Mouse (Mus musculus) regulatory T cell (primary cell): ENCODE results near the gene Zranb3.

ENCODE experiments used
- in situ Hi-C: fragments of 300-600 bp; cut with MboI, MseI; formaldehyde crosslinking; loops from one replicate; pipeline ENCODE4 v1.15.1; 2025; ENCODE audit warnings: high pct_unique_total_duplicates

Zranb3 gene

GRCm38 (mm10) chr1:127945696-127946575, 156.9 kb downstream of the Zranb3 start:
- in situ Hi-C loops = no loop called here

- in situ Hi-C loops = no loop called here
These were observed 159.3 kb downstream of the Zranb3 start for GRCm38 (mm10) chr1:127943516-127943915.

GRCm38 (mm10) chr1:127942231-127942630, 160.6 kb downstream of the Zranb3 start:
- in situ Hi-C loops = no loop called here

- in situ Hi-C loops = no loop called here
These were observed 165.6 kb downstream of the Zranb3 start for GRCm38 (mm10) chr1:127937277-127937676.

GRCm38 (mm10) chr1:127934322-127934721, 168.5 kb downstream of the Zranb3 start:
- in situ Hi-C loops = no loop called here

- in situ Hi-C loops = no loop called here
These were observed 169.4 kb downstream of the Zranb3 start for GRCm38 (mm10) chr1:127933405-127933804.

GRCm38 (mm10) chr1:127915802-127916201, 187.0 kb downstream of the Zranb3 start:
- in situ Hi-C loops = no loop called here

- in situ Hi-C loops = no loop called here
These were observed 187.5 kb downstream of the Zranb3 start for GRCm38 (mm10) chr1:127915316-127915715.

- in situ Hi-C loops = no loop called here
These were observed 189.7 kb downstream of the Zranb3 start for GRCm38 (mm10) chr1:127913116-127913515.

- in situ Hi-C loops = loop anchor here (5.0 kb wide), 1 partner anchor 53 kb away; no protein-coding TSS in a partner anchor
These were observed 198.0 kb downstream of the Zranb3 start for GRCm38 (mm10) chr1:127904774-127905385.
